Mouse (Mus musculus) intestine, embryonic 15.5 days (tissue): Measurements from ENCODE around the gene Srbd1. TPM values are rescaled to one million over a fixed set of nuclear protein-coding genes. Genes with fewer than 3 reads are reported as not detected.

Source experiments
- ATAC-seq: fragments of 200-750 bp; cut with Nextera tagmentation; 2 replicates; pipeline ENCODE4 v1.8.0; 2017; ENCODE audit warnings: moderate TSS enrichment, moderate library complexity
- H3K27ac ChIP-seq: fragments of 300-500 bp; sonication (generic); 2 replicates; pipeline ENCODE4 v1.5.1; 2015; ENCODE audit warnings: mild to moderate bottlenecking, inconsistent platforms
- H3K27me3 ChIP-seq: fragments of 300-500 bp; sonication (generic); replicated peaks from 2 replicates; pipeline ENCODE4 v1.6.1; 2015; ENCODE audit warnings: inconsistent platforms
- H3K36me3 ChIP-seq: fragments of 300-500 bp; sonication (generic); 2 replicates; pipeline ENCODE4 v1.6.1; 2015; ENCODE audit warnings: inconsistent platforms
- H3K4me1 ChIP-seq: fragments of 300-500 bp; sonication (generic); replicated peaks from 2 replicates; pipeline ENCODE4 v1.6.1; 2015; ENCODE audit warnings: inconsistent platforms
- H3K4me2 ChIP-seq: fragments of 300-500 bp; sonication (generic); replicated peaks from 2 replicates; pipeline ENCODE4 v1.6.1; 2015; ENCODE audit warnings: mild to moderate bottlenecking, inconsistent platforms
- H3K4me3 ChIP-seq: fragments of 300-500 bp; sonication (generic); replicated peaks from 2 replicates; pipeline ENCODE4 v1.5.1; 2015; ENCODE audit warnings: inconsistent platforms
- H3K9ac ChIP-seq: fragments of 300-500 bp; sonication (generic); 2 replicates; pipeline ENCODE4 v1.6.1; 2015; ENCODE audit warnings: inconsistent platforms
- H3K9me3 ChIP-seq: fragments of 300-500 bp; sonication (generic); 2 replicates; pipeline ENCODE4 v1.6.1; 2016; ENCODE audit warnings: inconsistent platforms
- WGBS: fragments of 180-500 bp; shearing (Covaris S2); methylation state at CpG from one replicate; pipeline ENCODE4 v1.1.7; 2015; 5-methylcytosine and 5-hydroxymethylcytosine counted together
- polyA plus RNA-seq: library from polyadenylated mRNA; unstranded; fragments of >200 nt; fragmentation: Nextera tagmentation; extraction: Ambion mirVana; gene quantifications from 2 replicates; pipeline ENCODE4 v1.2.1, GENCODE M21; 2015

Srbd1 gene
- polyA plus RNA-seq, 1 experiment from 2014 or later = 13.2 TPM

DNA sequence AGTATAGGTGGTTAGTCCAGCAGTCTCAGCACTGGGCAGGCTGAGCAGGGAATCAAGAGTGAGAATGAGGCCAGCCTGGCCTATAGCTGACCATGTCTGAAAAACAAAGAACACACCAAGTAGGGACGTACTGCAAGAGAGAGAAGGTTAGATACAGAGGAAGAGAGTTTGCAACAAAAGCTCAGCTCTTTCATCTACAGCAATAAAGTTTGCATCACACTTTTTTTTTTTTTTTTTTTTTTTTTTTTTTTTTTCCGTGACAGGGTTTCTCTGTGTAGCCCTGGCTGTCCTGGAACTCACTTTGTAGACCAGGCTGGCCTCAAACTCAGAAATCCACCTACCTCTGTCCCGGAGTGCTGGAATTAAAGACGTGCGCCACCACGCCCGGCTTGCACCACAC is 79.1 kb downstream of the Srbd1 start:
- Histone ChIP-seq H3K4me3 (no peak overlapping the region), H3K27ac (no peak overlapping the region), H3K27me3 (no peaks in the 10 kb centered on the region), H3K9ac (no peak overlapping the region), H3K9me3 (no peaks in the 10 kb centered on the region), H3K4me1 (no peaks in the 10 kb centered on the region), H3K4me2 (no peak overlapping the region), H3K36me3 (no peaks in the 10 kb centered on the region)
- WGBS = 90% methylated on average over 7 of the region's 7 CpGs
- no peak for ATAC-seq

DNA sequence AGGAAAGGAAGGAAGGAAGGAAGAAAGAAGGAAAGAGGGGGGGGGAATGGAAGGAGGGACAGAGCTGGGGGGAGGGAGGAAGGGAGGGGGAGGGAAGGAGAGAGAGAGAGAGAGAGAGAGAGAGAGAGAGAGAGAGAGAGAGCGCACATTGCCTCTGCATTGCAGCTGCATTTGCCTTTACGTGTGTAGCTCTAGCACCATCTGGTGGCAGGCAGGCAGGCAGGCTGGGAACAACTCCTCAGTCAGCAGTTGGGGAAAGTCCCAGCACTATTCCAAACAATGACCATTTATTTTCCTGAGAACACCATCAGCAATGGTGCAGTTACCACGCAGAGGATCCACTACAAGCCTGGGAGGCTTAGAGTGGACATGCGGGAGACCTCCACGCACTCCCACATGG is 81.5 kb downstream of the Srbd1 start:
- no peaks in the 10 kb centered on the region for H3K27me3 ChIP-seq
- H3K27ac ChIP-seq = no peak overlapping the region
- H3K4me2 ChIP-seq = no peak overlapping the region
- 12% methylated on average over 5 of the region's 5 CpGs for whole genome bisulfite sequencing
- no peaks in the 10 kb centered on the region for H3K36me3 ChIP-seq
- ATAC-seq = peak; percentile 55; the same call in 1 of the 2 replicates
- no peaks in the 10 kb centered on the region for H3K9me3 ChIP-seq
- H3K4me1 ChIP-seq = no peaks in the 10 kb centered on the region
- H3K4me3 ChIP-seq = no peak overlapping the region
- H3K9ac ChIP-seq = no peak overlapping the region

DNA sequence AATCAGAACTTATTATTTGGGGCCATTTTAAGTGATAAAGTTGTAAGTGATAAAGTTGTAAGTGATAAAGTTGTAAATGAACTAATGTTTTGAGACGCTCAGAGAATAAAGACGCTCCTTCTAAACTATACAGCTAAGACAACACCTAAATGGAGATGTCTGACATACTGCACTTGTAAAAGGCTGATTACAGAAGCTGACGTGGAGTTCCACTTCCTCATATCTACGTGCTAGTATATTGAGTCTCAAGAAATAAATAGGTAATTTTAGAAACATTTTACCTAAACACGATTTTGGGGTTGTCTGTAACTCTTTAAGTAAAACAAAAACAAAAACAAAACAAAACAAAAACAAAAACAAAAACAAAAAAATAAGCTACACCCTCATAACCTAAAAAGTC is 84.1 kb downstream of the Srbd1 start:
- 0 out of 2 replicates have a peak, but pooled peaks cover 2% of the 10 kb centered on the region for H3K36me3 ChIP-seq
- no peaks in the 10 kb centered on the region for H3K4me1 ChIP-seq
- H3K4me3 ChIP-seq = no peak overlapping the region
- H3K9ac ChIP-seq = no peak overlapping the region
- no peak overlapping the region for H3K4me2 ChIP-seq
- H3K27ac ChIP-seq = no peak overlapping the region
- no peak for ATAC-seq
- H3K27me3 ChIP-seq = no peaks in the 10 kb centered on the region
- WGBS = 85% methylated on average over 5 of the region's 5 CpGs
- H3K9me3 ChIP-seq = no peaks in the 10 kb centered on the region

GRCm38 (mm10) chr17:86040221-86040984 is 104.6 kb downstream of the Srbd1 start:
- ATAC-seq = no peak
- WGBS = 80% methylated on average over 13 of the region's 13 CpGs

DNA sequence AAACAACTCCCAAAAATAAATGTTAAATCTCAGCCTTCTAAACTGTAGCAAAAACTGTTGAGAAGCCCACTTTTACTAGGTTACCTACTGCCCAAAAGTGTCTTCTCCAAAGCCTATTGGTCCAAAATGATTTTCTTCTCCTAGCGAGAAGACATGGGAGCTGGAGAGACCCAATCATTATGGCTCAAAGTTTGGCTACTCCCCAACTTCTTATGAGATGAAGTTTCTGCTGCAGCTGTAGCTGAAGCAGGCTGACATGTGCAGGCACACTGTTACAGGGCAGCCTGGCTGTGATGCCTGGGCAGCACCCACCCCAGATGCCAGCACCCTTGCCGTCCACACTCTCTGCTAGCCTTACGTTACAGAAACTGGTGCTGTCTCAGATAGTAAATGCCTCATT is 105.2 kb downstream of the Srbd1 start:
- Histone ChIP-seq H3K9ac (no peak overlapping the region), H3K27me3 (no peaks in the 10 kb centered on the region), H3K4me3 (no peak overlapping the region), H3K4me1 (0 out of 2 replicates have a peak, but pooled peaks cover 5% of the 10 kb centered on the region), H3K36me3 (no peaks in the 10 kb centered on the region), H3K27ac (no peak overlapping the region), H3K4me2 (no peak overlapping the region), H3K9me3 (no peaks in the 10 kb centered on the region)
- ATAC-seq = no peak
- WGBS = 92% methylated on average over 3 of the region's 3 CpGs

More at GRCm38 (mm10) chr17:86040221-86040984, 104.6 kb downstream of the Srbd1 start:
- Histone ChIP-seq H3K36me3 (no peaks in the 10 kb centered on the region), H3K4me2 (no peak overlapping the region), H3K27me3 (no peaks in the 10 kb centered on the region), H3K9me3 (no peaks in the 10 kb centered on the region), H3K4me3 (no peak overlapping the region), H3K9ac (no peak overlapping the region), H3K4me1 (0 out of 2 replicates have a peak, but pooled peaks cover 5% of the 10 kb centered on the region), H3K27ac (no peak overlapping the region)

GRCm38 (mm10) chr17:86038211-86038648 is 106.7 kb downstream of the Srbd1 start:
- H3K9me3 ChIP-seq = no peaks in the 10 kb centered on the region
- no peak overlapping the region for H3K9ac ChIP-seq
- 0 out of 2 replicates have a peak overlapping the region, but pooled peaks have one; percentile 1 for H3K27ac ChIP-seq
- no peaks in the 10 kb centered on the region for H3K27me3 ChIP-seq
- ATAC-seq = peak; percentile 71
- H3K4me1 ChIP-seq = 0 out of 2 replicates have a peak, but pooled peaks cover 5% of the 10 kb centered on the region
- peak overlapping the region; percentile 22; the same call in 1 of the 2 replicates for H3K4me2 ChIP-seq
- no peak overlapping the region for H3K4me3 ChIP-seq
- H3K36me3 ChIP-seq = no peaks in the 10 kb centered on the region
- 19% methylated on average over 13 of the region's 13 CpGs for WGBS

DNA sequence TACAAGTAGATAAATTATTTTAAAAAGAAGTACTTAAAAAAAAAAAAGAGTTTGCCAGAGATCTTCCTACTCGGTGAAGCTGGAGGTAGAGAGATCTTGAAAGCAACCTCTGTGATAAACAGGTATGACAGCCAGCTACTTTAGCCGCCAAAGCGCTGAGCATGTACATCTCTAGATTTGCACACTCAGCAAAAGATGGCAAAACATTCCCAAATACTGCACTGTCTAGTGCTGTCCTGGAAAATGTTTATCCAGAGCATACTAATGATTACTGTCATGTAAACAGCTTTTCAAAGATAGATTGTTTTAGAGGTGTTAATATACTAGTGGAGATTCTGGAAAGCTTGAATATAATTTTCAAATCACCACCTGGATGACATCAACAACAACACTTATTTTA is 109.4 kb downstream of the Srbd1 start:
- Histone ChIP-seq H3K4me2 (no peak overlapping the region), H3K9ac (no peak overlapping the region), H3K4me3 (no peak overlapping the region), H3K9me3 (no peaks in the 10 kb centered on the region), H3K27ac (no peak overlapping the region), H3K4me1 (0 out of 2 replicates have a peak, but pooled peaks cover 5% of the 10 kb centered on the region), H3K27me3 (no peaks in the 10 kb centered on the region), H3K36me3 (no peaks in the 10 kb centered on the region)
- WGBS = 65% methylated on average over 3 of the region's 3 CpGs
- ATAC-seq = no peak

DNA sequence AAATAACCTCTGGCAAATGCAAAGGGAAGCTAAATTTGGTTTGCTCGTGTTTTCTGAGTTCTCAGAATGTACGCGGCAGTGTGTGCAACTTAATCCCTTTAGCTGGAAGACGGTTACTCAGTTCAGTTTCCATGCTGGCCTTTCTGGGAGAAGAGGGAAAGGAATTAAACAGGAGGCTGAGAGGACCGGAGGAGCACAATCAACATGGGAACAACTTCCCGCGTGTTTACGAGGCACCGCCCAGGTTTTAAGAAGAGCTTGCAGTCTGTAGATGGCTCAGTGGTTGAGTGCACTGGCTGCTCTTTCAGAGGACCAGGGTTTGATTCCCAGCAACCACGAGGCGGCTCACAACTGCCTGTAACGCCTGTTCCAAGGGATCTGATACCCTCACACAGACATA is 109.8 kb downstream of the Srbd1 start:
- no peak overlapping the region for H3K4me3 ChIP-seq
- H3K27me3 ChIP-seq = no peaks in the 10 kb centered on the region
- H3K9ac ChIP-seq = no peak overlapping the region
- no peak overlapping the region for H3K27ac ChIP-seq
- H3K36me3 ChIP-seq = no peaks in the 10 kb centered on the region
- 0 out of 2 replicates have a peak, but pooled peaks cover 5% of the 10 kb centered on the region for H3K4me1 ChIP-seq
- H3K4me2 ChIP-seq = no peak overlapping the region
- WGBS = 76% methylated on average over 12 of the region's 12 CpGs
- no peak for ATAC-seq
- no peaks in the 10 kb centered on the region for H3K9me3 ChIP-seq

GRCm38 (mm10) chr17:86034641-86035040 is 110.3 kb downstream of the Srbd1 start:
- no peak for ATAC-seq
- no peak overlapping the region for H3K4me2 ChIP-seq
- H3K4me3 ChIP-seq = no peak overlapping the region
- WGBS = 80% methylated on average over 6 of the region's 6 CpGs
- H3K9me3 ChIP-seq = no peaks in the 10 kb centered on the region
- H3K4me1 ChIP-seq = 0 out of 2 replicates have a peak, but pooled peaks cover 5% of the 10 kb centered on the region
- no peak overlapping the region for H3K27ac ChIP-seq
- no peaks in the 10 kb centered on the region for H3K27me3 ChIP-seq
- no peaks in the 10 kb centered on the region for H3K36me3 ChIP-seq
- no peak overlapping the region for H3K9ac ChIP-seq

DNA sequence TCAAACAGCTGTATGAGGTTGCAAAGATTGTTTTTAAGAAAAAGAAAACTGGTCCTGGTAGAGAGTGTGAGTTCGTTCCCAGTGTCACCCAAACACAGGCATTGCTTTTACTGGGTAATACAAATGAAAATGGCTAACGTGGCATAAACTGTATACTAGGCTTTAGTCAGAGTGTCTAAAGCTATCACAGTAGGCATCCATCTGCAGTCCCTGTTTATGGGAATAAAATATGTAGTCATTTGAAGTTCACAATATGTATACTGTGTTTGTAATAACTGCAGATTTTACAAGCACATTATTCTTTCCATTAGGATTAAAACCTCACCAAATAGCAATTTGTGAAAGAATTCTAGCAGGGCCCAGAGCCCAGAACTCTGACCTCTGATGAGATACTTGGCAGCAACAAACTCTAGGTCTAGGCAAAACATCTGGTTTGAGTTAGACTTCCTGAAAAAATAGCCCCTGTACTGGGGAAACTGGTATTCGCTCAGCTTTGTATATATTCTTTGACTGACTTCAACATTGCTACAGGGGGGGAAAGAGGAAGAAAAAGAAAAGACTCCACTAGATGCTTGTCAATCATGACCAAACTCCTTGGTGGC is 112.8 kb downstream of the Srbd1 start:
- Histone ChIP-seq H3K9ac (no peak overlapping the region), H3K4me3 (no peak overlapping the region), H3K27ac (no peak overlapping the region), H3K27me3 (no peaks in the 10 kb centered on the region), H3K4me1 (no peaks in the 10 kb centered on the region), H3K9me3 (no peaks in the 10 kb centered on the region), H3K4me2 (no peak overlapping the region), H3K36me3 (no peaks in the 10 kb centered on the region)
- 50% methylated on average over 3 of the region's 3 CpGs for WGBS
- ATAC-seq = peak; percentile 53; the same call in 1 of the 2 replicates

DNA sequence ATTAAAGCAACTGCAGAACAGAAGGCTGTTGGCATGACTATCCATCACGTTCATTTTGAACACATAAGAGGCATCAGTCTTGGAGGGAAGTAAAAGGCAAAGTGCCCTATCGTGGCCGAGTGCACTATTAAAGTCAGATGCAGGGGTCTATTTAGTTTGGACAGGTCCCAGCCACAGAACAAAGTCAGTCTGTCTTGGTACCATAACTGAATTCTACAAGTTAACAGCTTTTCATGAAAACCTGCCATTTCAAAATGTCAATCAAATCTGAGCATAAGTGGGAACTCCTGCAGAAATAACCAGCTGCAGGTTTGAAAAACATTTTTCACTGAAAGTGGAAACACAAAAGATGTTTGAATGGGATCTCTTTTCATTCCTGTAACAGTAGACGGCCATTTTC is 115.0 kb downstream of the Srbd1 start:
- H3K36me3 ChIP-seq = no peaks in the 10 kb centered on the region
- no peaks in the 10 kb centered on the region for H3K27me3 ChIP-seq
- H3K4me1 ChIP-seq = no peaks in the 10 kb centered on the region
- no peak overlapping the region for H3K9ac ChIP-seq
- no peak overlapping the region for H3K4me2 ChIP-seq
- H3K4me3 ChIP-seq = no peak overlapping the region
- ATAC-seq = no peak
- WGBS = 79% methylated on average over 4 of the region's 4 CpGs
- no peaks in the 10 kb centered on the region for H3K9me3 ChIP-seq
- H3K27ac ChIP-seq = no peak overlapping the region

- H3K4me3 ChIP-seq = no peak overlapping the region
- no peaks in the 10 kb centered on the region for H3K36me3 ChIP-seq
- H3K4me2 ChIP-seq = no peak overlapping the region
- H3K27ac ChIP-seq = no peak overlapping the region
- 83% methylated on average over 1 of the region's 1 CpGs for WGBS
- no peaks in the 10 kb centered on the region for H3K27me3 ChIP-seq
- no peaks in the 10 kb centered on the region for H3K9me3 ChIP-seq
- ATAC-seq = no peak
- no peak overlapping the region for H3K9ac ChIP-seq
- H3K4me1 ChIP-seq = no peaks in the 10 kb centered on the region
Observed at GRCm38 (mm10) chr17:86029175-86029574, 115.8 kb downstream of the Srbd1 start.
